Mouse (Mus musculus) left cerebral cortex, postnatal 4 days (tissue): Measurements from ENCODE around the gene Zfx. TPM values are rescaled to one million over a fixed set of nuclear protein-coding genes. Genes with fewer than 3 reads are reported as not detected.

Experiments
- DNase-seq: peaks from one replicate; pipeline ENCODE4 v3.0.0-alpha.2; 2022
- intact Hi-C: fragments of 180-260 bp; cut with DNase I; formaldehyde crosslinking; loops from one replicate; pipeline ENCODE4 v1.15.1; 2025
- total RNA-seq, 2 experiments: library from RNA; stranded (reverse); gene quantifications; 2 replicates each; pipeline ENCODE4 v1.2.3; 2021

Zfx gene
- 10 to 100 TPM; 27.3 to 31.9 TPM for total RNA-seq

- DNase-seq, result peak; percentile 71
- intact Hi-C loops, result no loop called here
These were observed at the start of gene Zfx for GRCm38 (mm10) chrX:94123059-94123839. TSS of gene Zfx (minus strand) at chrX:94123702.

- intact Hi-C loops, result no loop called here
- no peak for DNase-seq
These were observed 45.8 kb upstream of the Zfx start for GRCm38 (mm10) chrX:94169348-94169747.

- DNase-seq, result no peak
- intact Hi-C loops, result no loop called here
These were observed 28.8 kb upstream of the Zfx start for GRCm38 (mm10) chrX:94152251-94152830.

- DNase-seq, result no peak
- intact Hi-C loops, result no loop called here
These were observed 27.0 kb upstream of the Zfx start for GRCm38 (mm10) chrX:94150471-94150870.

GRCm38 (mm10) chrX:94142004-94142771, 18.7 kb upstream of the Zfx start:
- intact Hi-C loops, result no loop called here
- DNase-seq, result no peak

DNA sequence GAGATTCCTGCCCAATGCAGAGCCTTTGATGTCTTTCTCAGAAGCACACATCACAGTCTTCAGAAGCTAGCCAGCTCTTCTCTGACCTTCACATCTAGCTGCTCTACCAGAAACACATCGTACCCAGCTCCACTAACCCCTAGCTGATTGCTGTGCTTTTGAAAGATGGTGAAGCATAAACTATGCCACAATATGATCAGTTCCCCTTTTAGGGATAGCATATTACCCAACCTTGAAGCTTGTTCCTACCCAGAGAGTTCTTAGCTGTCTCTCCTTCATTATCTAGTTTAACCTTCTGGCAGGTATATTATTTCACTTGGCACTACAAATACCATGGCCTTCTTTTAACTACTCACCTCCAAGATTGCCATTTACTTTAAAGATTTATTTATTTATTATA, 16.6 kb upstream of the Zfx start:
- intact Hi-C loops, result no loop called here
- no peak for DNase-seq

- intact Hi-C loops, result no loop called here
- DNase-seq, result no peak
These were observed 14.8 kb upstream of the Zfx start for GRCm38 (mm10) chrX:94138256-94138655.

DNA sequence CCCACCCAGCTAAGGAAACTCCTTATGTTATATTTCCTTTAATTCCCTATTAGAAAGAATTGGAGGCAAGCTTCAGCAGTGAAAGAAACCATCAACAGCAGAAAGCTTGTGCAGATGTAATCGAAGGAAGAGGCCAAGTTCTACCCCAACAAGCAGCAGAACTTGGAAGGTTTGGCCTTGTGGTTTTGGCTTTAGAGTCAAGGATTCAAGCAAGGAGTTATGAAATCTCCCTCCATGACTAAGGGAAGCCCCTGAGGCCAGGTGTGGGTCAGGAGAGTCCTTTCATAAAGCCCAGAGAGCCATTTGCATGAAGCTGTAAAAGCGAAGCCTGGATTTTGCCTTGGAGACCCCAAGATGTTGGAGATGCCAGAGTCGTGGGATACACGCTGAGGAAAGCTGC, 11.6 kb upstream of the Zfx start:
- intact Hi-C loops, result no loop called here

DNA sequence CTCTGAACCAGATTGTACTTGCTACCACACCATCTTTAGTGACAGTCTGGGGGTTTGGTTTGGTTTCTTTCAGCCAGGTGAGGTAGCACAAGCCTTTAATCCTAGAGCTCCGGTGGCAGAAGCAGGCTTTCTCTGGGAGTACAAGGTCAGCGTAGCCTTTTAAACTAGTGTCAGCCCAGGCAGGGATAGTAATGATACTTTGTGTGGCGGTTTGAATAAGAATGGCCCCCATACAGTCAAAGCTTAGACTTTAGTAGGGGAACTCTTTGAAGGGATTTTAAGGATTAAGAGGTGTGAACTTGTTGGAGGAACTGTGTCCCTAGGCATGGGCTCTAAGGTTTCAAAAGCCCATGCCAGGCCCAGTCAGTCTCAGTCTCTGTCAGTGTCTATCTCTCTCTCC, 10.0 kb upstream of the Zfx start:
- intact Hi-C loops, result no loop called here
- no peak for DNase-seq

More for the DNA sequence above, 11.6 kb upstream of the Zfx start:
- DNase-seq, result no peak

DNA sequence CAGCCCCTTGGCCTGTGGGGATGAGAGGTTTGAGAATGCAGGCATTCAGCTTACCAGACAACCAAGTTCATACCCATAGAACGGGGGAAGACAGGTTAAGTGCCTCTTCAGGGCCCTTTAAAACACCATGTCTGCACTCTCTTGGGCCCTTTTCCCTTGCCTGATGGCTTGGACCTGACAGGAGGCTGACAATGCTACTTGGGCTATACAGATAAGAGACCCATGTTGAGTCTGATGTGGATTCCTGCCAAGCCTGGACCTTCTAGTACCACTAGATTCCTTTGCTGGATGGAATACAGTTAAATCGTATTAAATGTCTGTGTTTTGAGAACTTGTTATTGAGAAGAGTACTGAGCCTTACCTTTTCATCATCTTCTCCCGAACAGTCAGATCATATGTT, 8.7 kb upstream of the Zfx start:
- intact Hi-C loops, result no loop called here
- DNase-seq, result no peak

- intact Hi-C loops, result no loop called here
- DNase-seq, result no peak
These were observed 6.2 kb upstream of the Zfx start for GRCm38 (mm10) chrX:94129712-94130111.

DNA sequence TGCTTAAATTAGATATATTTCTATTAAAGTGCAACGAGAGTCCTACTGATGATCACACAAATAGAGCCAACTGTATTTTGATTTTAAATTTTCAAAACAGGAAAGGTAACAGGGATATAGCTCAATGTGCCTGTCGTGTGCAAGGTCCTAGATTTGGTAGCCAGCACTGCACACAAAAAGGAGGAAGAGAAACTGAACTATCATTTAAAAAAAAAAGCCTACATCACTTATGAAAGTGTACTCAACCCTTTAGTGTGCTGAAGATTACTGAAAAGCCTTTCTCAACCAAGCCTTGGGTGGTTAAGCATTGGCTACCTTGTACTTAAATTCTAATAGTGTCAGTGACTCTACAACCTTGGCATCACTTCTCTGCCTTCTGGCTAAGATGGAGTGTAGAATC, 2.4 kb upstream of the Zfx start:
- intact Hi-C loops, result no loop called here
- no peak for DNase-seq

DNA sequence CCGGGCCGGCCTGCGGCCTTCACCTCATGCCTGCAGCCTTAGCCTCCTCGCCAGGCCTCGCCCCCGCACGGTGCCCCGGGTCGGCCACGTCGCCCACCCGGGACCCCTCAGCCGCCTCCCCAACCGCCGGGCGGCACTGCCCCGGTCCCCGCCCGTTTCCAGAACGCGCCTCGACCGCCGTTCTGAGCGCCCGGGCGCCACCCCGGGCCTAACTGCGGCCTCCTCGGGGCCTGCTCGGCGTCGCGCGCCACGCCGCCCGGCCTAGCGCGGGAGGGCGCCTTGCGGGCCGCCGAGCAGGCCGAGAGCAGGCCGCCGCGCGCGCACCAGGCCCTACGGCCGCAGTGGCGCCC, 818 bp downstream of the Zfx start:
- intact Hi-C loops, result no loop called here
- DNase-seq, result no peak

DNA sequence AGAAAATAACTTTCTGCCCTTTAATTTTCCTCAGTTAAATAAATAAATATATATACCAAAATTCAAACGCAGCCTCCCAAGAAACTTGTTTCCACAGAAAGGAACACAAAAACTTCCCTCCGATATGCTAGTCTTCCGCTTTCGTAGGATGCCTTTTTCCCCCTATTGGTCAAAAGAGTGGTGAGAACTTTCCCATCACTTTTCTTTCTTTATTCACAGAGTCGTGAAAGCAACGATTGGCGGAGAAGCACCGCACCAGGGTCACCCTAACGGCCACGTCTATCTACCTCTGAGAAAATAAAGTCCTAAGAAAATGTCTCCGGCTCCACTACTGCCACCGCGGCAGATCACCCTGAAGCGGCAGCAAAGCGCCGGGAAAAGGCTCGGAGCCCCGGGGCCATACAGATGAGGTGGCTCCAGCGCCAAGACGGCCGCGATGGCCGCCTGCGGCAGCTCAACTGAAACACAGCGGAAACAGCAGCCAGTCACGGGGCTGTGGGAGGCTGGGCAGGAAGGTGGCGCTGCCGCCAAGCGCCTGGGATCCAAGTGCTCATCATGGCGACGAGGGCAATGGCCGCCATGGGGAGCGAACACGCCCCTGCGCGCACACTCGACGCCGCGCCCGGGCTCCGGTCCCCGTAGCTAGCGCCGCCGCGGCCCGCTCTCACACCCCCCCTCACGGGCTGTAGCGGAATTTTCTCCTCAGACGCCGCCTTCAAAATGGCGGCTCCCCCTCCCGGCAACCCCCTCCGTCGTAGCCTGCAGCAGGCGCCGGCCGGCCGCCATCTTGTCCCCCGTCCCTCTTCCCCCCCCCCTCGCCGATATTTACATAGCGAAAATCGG, 1.4 kb downstream of the Zfx start:
- DNase-seq, result peak; percentile 88
- intact Hi-C loops, result no loop called here

DNA sequence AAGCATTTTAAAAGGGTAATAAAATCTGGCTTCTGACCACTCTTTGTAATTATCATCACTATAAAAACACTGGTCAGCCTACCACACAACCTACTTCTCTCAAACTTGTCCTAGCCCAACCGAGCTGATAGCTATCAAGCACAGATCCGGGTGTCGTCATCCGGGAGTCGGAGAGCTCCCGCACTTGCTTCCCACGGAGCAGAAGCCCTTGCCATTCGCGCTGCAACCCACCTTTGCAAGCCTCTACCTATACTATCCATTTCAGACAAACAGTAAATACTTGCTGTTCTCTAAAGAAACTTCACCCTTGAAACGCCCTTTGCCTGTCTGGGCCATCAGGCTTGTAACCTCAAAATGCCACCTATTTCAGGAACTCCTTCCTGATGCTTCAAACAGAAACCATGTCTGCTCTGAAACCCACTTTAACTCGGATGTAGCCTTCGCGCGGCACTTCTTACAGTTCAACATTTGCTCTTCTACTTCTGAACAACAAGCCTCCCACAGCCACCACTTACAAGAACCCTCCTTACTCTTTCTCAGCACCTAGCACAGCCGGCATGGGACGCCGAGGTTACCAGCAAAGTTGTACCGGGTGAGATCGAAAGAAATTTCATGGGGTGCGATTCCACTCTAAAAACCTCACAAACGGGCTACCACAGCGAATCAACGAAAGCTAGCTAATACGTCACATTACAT, 2.2 kb downstream of the Zfx start:
- intact Hi-C loops, result no loop called here
- no peak for DNase-seq

GRCm38 (mm10) chrX:94118350-94118749, 5.2 kb downstream of the Zfx start:
- intact Hi-C loops, result no loop called here
- no peak for DNase-seq

DNA sequence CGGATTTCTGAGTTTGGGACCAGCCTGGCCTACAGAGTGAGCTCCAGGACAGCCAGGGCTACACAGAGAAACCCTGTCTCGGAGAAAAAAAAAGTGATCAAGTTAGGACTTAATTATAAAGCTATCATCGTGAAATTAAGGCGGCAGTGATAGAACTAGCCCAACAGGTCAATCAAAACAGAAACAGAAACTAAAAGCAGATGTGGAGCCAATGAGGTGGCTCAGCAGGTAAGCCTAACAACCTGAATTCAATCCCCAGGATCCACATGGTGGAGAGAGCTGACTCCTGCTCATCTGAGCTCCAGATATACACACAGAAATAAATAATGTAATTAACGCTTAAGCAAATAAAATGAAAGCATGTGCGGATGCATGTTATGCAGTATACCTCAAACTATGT, 7.6 kb downstream of the Zfx start:
- DNase-seq, result no peak
- intact Hi-C loops, result no loop called here

DNA sequence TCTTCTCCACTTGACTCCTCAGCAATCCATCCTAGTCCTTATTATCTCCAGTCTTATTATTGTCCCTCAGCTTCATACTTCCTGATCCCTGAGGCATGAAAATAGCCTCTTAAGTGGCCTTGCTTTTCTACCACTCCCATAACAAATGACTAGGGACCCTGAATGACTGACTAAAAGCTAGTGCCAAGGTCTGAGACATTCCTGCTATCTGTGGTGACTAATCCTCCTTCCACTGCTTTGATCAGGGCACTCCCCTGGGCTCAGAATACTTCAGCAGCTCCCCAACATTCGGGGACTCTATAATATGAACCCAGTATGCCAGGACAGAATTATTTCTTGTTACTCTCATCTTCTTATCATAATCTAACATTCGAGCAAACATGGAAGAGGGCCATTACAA, 17.5 kb downstream of the Zfx start:
- intact Hi-C loops, result no loop called here
- no peak for DNase-seq

- intact Hi-C loops, result no loop called here
- DNase-seq, result no peak
These were observed 20.6 kb downstream of the Zfx start for GRCm38 (mm10) chrX:94102938-94103337.

- intact Hi-C loops, result no loop called here
- no peak for DNase-seq
These were observed 22.9 kb downstream of the Zfx start for GRCm38 (mm10) chrX:94100561-94100960.

- DNase-seq, result no peak
- intact Hi-C loops, result no loop called here
These were observed 32.5 kb downstream of the Zfx start for GRCm38 (mm10) chrX:94091001-94091400.
